Mouse (Mus musculus): ENCODE data around the gene Katnal1. TPM values are rescaled to one million over a fixed set of nuclear protein-coding genes. Genes with fewer than 3 reads are reported as not detected.

Gene Katnal1
- polyA plus RNA-seq, 1 experiment = 5.1 TPM

- TF ChIP-seq POLR2A (IDR thresholded peaks at IDR 0.05; ENCODE audit: borderline replicate concordance, extremely low read depth, low read depth, low read length) = no peak
- no peak for TF ChIP-seq CTCF (IDR thresholded peaks at IDR 0.05; ENCODE audit: insufficient read depth, low read length)
- no peak for DNase-seq
- Histone ChIP-seq H3K4me1 (ENCODE audit: control insufficient read depth, insufficient read depth, low read length) (no peaks in the 10 kb centered on the region), H3K4me3 (replicated peaks; ENCODE audit: extremely low read depth, low read depth, low read length) (no peak overlapping the region)
- WGBS = 57% methylated on average over 6 of the region's 6 CpGs
These were observed 5.3 kb upstream of the Katnal1 start for GRCm38 (mm10) chr5:148934457-148934856.

DNA sequence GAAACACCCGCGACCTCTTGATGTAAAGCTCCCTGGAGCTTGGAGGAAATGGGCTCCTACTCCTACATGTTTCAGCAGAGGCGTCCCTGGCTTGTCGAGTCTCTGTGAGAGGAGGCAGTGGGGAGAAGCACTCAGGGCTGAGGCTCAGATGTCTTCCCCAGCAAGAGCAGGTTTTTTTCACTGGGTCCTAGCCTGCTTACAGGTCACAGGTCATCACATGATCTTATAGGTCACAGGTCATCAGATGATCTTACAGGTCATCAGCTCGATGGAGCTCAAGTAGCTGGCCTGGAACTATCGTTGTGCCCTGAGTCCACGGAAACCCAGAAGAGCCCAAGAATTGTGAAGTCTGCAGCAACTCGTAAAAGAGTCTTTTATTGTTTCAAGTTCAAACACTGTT is 4.6 kb upstream of the Katnal1 start:
- H3K4me1 ChIP-seq (ENCODE audit: control insufficient read depth, insufficient read depth, low read length) = peaks cover 2% of the 10 kb centered on the region; the same call in 1 of the 2 replicates
- no peak for TF ChIP-seq POLR2A (IDR thresholded peaks at IDR 0.05; ENCODE audit: borderline replicate concordance, extremely low read depth, low read depth, low read length)
- no peak for TF ChIP-seq CTCF (IDR thresholded peaks at IDR 0.05; ENCODE audit: insufficient read depth, low read length)
- H3K4me3 ChIP-seq (replicated peaks; ENCODE audit: extremely low read depth, low read depth, low read length) = no peak overlapping the region
- WGBS = 43% methylated on average over 8 of the region's 8 CpGs
- DNase-seq = no peak

DNA sequence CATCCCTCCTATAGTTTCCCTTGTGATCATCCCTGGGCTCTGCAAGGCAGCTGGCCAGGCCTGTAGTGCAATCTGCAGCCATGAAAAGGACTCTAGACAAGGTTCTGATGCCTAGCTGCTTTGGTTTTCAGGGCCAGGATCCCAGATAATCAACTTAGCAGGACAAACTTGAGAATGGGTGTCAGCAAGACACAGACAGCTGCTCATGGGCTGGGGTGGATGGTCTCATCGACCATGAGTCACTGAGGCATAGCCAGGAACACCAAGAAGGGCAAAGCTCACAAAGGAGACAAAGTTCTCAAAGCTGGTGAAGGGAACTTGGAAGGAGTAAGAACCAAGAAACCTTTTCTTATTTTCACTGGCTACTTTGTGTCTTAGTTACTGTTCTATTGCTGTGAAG is 2.2 kb upstream of the Katnal1 start:
- 89% methylated on average over 1 of the region's 1 CpGs for WGBS
- TF ChIP-seq POLR2A (IDR thresholded peaks at IDR 0.05; ENCODE audit: borderline replicate concordance, extremely low read depth, low read depth, low read length) (no peak), CTCF (IDR thresholded peaks at IDR 0.05; ENCODE audit: insufficient read depth, low read length) (no peak)
- Histone ChIP-seq H3K4me1 (ENCODE audit: control insufficient read depth, insufficient read depth, low read length) (peaks cover 2% of the 10 kb centered on the region; the same call in 1 of the 2 replicates), H3K4me3 (replicated peaks; ENCODE audit: extremely low read depth, low read depth, low read length) (no peak overlapping the region)
- no peak for DNase-seq

- Histone ChIP-seq H3K4me3 (replicated peaks; ENCODE audit: extremely low read depth, low read depth, low read length) (peak overlapping the region; percentile 73), H3K4me1 (ENCODE audit: control insufficient read depth, insufficient read depth, low read length) (peaks cover 2% of the 10 kb centered on the region; the same call in 1 of the 2 replicates)
- DNase-seq = peak; percentile 93
- TF ChIP-seq CTCF (IDR thresholded peaks at IDR 0.05; ENCODE audit: insufficient read depth, low read length) (no peak), POLR2A (IDR thresholded peaks at IDR 0.05; ENCODE audit: borderline replicate concordance, extremely low read depth, low read depth, low read length) (peak; percentile 49; the same call in 1 of the 2 replicates)
- under 1% methylated on average over 69 of the region's 69 CpGs for WGBS
These were observed 571 bp downstream of the Katnal1 start for GRCm38 (mm10) chr5:148928382-148929115.

GRCm38 (mm10) chr5:148927717-148928223 is 1.4 kb downstream of the Katnal1 start:
- WGBS = 40% methylated on average over 5 of the region's 5 CpGs
- Histone ChIP-seq H3K4me3 (replicated peaks; ENCODE audit: extremely low read depth, low read depth, low read length) (peak overlapping the region; percentile 73), H3K4me1 (ENCODE audit: control insufficient read depth, insufficient read depth, low read length) (peaks cover 2% of the 10 kb centered on the region; the same call in 1 of the 2 replicates)
- TF ChIP-seq POLR2A (IDR thresholded peaks at IDR 0.05; ENCODE audit: borderline replicate concordance, extremely low read depth, low read depth, low read length) (no peak), CTCF (IDR thresholded peaks at IDR 0.05; ENCODE audit: insufficient read depth, low read length) (no peak)
- DNase-seq = no peak

DNA sequence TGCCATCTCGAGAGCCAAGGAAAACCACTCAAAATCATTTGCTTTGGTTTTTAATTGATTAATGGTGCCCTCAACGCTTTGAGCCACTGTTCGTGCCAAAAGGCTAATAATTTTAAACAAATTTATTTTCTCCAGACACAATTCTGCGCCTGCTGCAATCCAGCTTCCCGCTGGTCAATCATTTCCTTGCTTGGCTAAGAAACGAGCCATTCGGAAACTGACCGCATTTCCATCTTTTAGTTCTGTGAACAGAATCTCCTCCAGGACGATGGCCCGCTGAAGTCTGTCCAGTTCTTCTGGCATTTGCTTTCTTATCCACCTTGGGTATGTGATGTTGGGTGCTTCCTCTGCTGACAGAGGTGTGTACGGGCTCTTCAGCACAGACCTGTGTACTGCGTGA is 4.5 kb downstream of the Katnal1 start:
- TF ChIP-seq CTCF (IDR thresholded peaks at IDR 0.05; ENCODE audit: insufficient read depth, low read length) (no peak), POLR2A (IDR thresholded peaks at IDR 0.05; ENCODE audit: borderline replicate concordance, extremely low read depth, low read depth, low read length) (no peak)
- 83% methylated on average over 12 of the region's 12 CpGs for WGBS
- Histone ChIP-seq H3K4me3 (replicated peaks; ENCODE audit: extremely low read depth, low read depth, low read length) (no peak overlapping the region), H3K4me1 (ENCODE audit: control insufficient read depth, insufficient read depth, low read length) (peaks cover 2% of the 10 kb centered on the region; the same call in 1 of the 2 replicates)
- DNase-seq = no peak

GRCm38 (mm10) chr5:148924051-148924450 is 5.1 kb downstream of the Katnal1 start:
- 78% methylated on average over 9 of the region's 9 CpGs for WGBS
- DNase-seq = no peak
- Histone ChIP-seq H3K4me1 (ENCODE audit: control insufficient read depth, insufficient read depth, low read length) (peaks cover under 1% of the 10 kb centered on the region; the same call in 1 of the 2 replicates), H3K4me3 (replicated peaks; ENCODE audit: extremely low read depth, low read depth, low read length) (no peak overlapping the region)
- TF ChIP-seq POLR2A (IDR thresholded peaks at IDR 0.05; ENCODE audit: borderline replicate concordance, extremely low read depth, low read depth, low read length) = no peak
- TF ChIP-seq CTCF (IDR thresholded peaks at IDR 0.05; ENCODE audit: insufficient read depth, low read length) = no peak

DNA sequence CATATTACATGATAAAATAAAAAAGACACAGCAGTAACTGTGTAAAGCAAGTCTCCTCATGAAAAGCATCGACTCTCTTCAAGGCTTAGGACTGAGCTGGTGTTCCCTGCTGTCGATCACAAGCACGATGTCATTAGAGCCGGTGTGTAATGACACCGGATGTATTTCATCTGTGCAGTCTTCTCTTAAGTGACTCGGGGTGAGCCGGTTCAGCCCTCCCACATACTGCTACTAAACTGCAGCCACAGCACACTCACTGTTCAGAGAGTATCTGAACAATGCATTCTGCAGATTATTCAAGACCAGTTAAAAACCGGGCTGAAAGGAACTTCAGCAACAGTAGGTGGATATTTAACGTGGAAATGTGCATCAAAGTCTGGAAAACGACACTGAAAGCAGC is 5.7 kb downstream of the Katnal1 start:
- TF ChIP-seq CTCF (IDR thresholded peaks at IDR 0.05; ENCODE audit: insufficient read depth, low read length) (no peak), POLR2A (IDR thresholded peaks at IDR 0.05; ENCODE audit: borderline replicate concordance, extremely low read depth, low read depth, low read length) (no peak)
- WGBS = 63% methylated on average over 10 of the region's 10 CpGs
- Histone ChIP-seq H3K4me3 (replicated peaks; ENCODE audit: extremely low read depth, low read depth, low read length) (no peak overlapping the region), H3K4me1 (ENCODE audit: control insufficient read depth, insufficient read depth, low read length) (no peaks in the 10 kb centered on the region)
- no peak for DNase-seq

GRCm38 (mm10) chr5:148922773-148923172 is 6.3 kb downstream of the Katnal1 start:
- 83% methylated on average over 5 of the region's 5 CpGs for WGBS
- TF ChIP-seq CTCF (IDR thresholded peaks at IDR 0.05; ENCODE audit: insufficient read depth, low read length) (no peak), POLR2A (IDR thresholded peaks at IDR 0.05; ENCODE audit: borderline replicate concordance, extremely low read depth, low read depth, low read length) (no peak)
- Histone ChIP-seq H3K4me3 (replicated peaks; ENCODE audit: extremely low read depth, low read depth, low read length) (no peak overlapping the region), H3K4me1 (ENCODE audit: control insufficient read depth, insufficient read depth, low read length) (no peaks in the 10 kb centered on the region)
- no peak for DNase-seq

GRCm38 (mm10) chr5:148918049-148918448 is 11.1 kb downstream of the Katnal1 start:
- no peak for DNase-seq
- WGBS = 73% methylated on average over 5 of the region's 5 CpGs
- TF ChIP-seq POLR2A (IDR thresholded peaks at IDR 0.05; ENCODE audit: borderline replicate concordance, extremely low read depth, low read depth, low read length) = no peak
- no peak for TF ChIP-seq CTCF (IDR thresholded peaks at IDR 0.05; ENCODE audit: insufficient read depth, low read length)
- Histone ChIP-seq H3K4me1 (ENCODE audit: control insufficient read depth, insufficient read depth, low read length) (no peaks in the 10 kb centered on the region), H3K4me3 (replicated peaks; ENCODE audit: extremely low read depth, low read depth, low read length) (no peak overlapping the region)

Data from lung, adult 2 months (tissue).